ENCODE assay signal across 29 mouse cellular contexts in genomic region chr3:107504542-107504941, GRCm38 (mm10). TPM values are rescaled to one million over a fixed set of nuclear protein-coding genes. Genes with fewer than 3 reads are reported as not detected.
DNase-seq lines count a peak whose midpoint lies in the region; ATAC-seq and TF ChIP-seq lines count a peak whose summit lies in the region.
"Had no signal": no experiment of that assay in that cellular context is flagged by ENCODE, and none has a peak within 500 bp of the region (broad histone marks: within the 10 kb centered on the region; RNA-seq: fewer than 3 reads in every experiment).

No protein-coding gene starts in this region.

- no peak overlapping the region for H3K4me3 ChIP-seq in layer of hippocampus, adult 2 months
- no peak overlapping the region for H3K4me3 ChIP-seq in lung, embryonic 15.5 days
- H3K4me3 ChIP-seq in midbrain, embryonic 11.5 days (ENCODE audit: low read depth, low read length): no peak overlapping the region
- H3K4me3 ChIP-seq in midbrain, embryonic 13.5 days (replicated peaks): no peak overlapping the region
- H3K4me3 ChIP-seq: embryonic facial prominence, embryonic 10.5 days; embryonic facial prominence, embryonic 12.5 days; forebrain, embryonic 12.5 days; forebrain, embryonic 15.5 days had no signal

- H3K4me1 ChIP-seq in lung, embryonic 15.5 days: peaks cover 21% of the 10 kb centered on the region; the same call in 1 of the 2 replicates
- H3K4me1 ChIP-seq in midbrain, embryonic 11.5 days (ENCODE audit: control insufficient read depth, insufficient read depth, low read length): peaks cover 11% of the 10 kb centered on the region
- H3K4me1 ChIP-seq in midbrain, embryonic 13.5 days (replicated peaks): peaks cover 35% of the 10 kb centered on the region

- no peaks in the 10 kb centered on the region for H3K27me3 ChIP-seq in lung, embryonic 15.5 days
- no peaks in the 10 kb centered on the region for H3K27me3 ChIP-seq in midbrain, embryonic 11.5 days (ENCODE audit: control insufficient read depth, insufficient read depth, low read length)
- H3K27me3 ChIP-seq in midbrain, embryonic 13.5 days: no peaks in the 10 kb centered on the region
- H3K27me3 ChIP-seq: embryonic facial prominence, embryonic 12.5 days; forebrain, embryonic 12.5 days; forebrain, embryonic 15.5 days; Patski had no signal

- WGBS in lung, embryonic 15.5 days: 32% methylated on average over 1 of the region's 1 CpGs
- 55% methylated on average over 1 of the region's 1 CpGs for WGBS in midbrain, embryonic 11.5 days
- 60% methylated on average over 1 of the region's 1 CpGs for WGBS in midbrain, embryonic 13.5 days

- H3K9me3 ChIP-seq in lung, embryonic 15.5 days: no peaks in the 10 kb centered on the region
- no peaks in the 10 kb centered on the region for H3K9me3 ChIP-seq in midbrain, embryonic 11.5 days (ENCODE audit: control insufficient read depth, low read length)
- H3K9me3 ChIP-seq in midbrain, embryonic 13.5 days: no peaks in the 10 kb centered on the region
- H3K9me3 ChIP-seq: forebrain, embryonic 12.5 days; forebrain, embryonic 15.5 days; G1E had no signal

- peak overlapping the region; percentile 94 for H3K27ac ChIP-seq in layer of hippocampus, adult 2 months
- H3K27ac ChIP-seq in lung, embryonic 15.5 days: no peak overlapping the region
- no peak overlapping the region for H3K27ac ChIP-seq in midbrain, embryonic 11.5 days (ENCODE audit: low read depth, low read length)
- H3K27ac ChIP-seq in midbrain, embryonic 13.5 days: no peak overlapping the region
- H3K27ac ChIP-seq: embryonic facial prominence, embryonic 10.5 days; embryonic facial prominence, embryonic 12.5 days had no signal

- DNase-seq in cerebellum, adult 9-10 months: peak; percentile 34
- DNase-seq in cerebellum, postnatal 4 days (ENCODE audit: low spot score in 2 of 2): no peak
- DNase-seq in layer of hippocampus, adult 2 months (ENCODE audit: low spot score in 2 of 2): no peak
- no peak for DNase-seq in layer of hippocampus, adult 9-11 months
- DNase-seq in lung, postnatal 14 days: no peak
- peak; percentile 12 for DNase-seq in midbrain, embryonic 11.5 days (ENCODE audit: low spot score, missing footprints)
- DNase-seq: adrenal gland, adult 8-10 months; adrenal gland, postnatal 14 days; adrenal gland, postnatal 36 days; B cell, adult 2 months; cerebellum, adult 11-12 months; cerebellum, adult 9-11 months; cerebellum, postnatal 14 days; forebrain, postnatal 0 days had no signal

- TF ChIP-seq CTCF in layer of hippocampus, adult 2 months (conservative IDR thresholded peaks at IDR 0.05): no peak

- peak; percentile 72 for ATAC-seq in lung, embryonic 15.5 days (ENCODE audit: borderline replicate concordance, extremely low read depth, low FRiP score, low TSS enrichment)
- ATAC-seq in midbrain, embryonic 11.5 days (ENCODE audit: low FRiP score): no peak
- no peak for ATAC-seq in midbrain, embryonic 13.5 days
- ATAC-seq: activated CD4-positive, CD25-positive, alpha-beta regulatory T cell, adult 4 months; CD4-positive, CD25-positive, alpha-beta regulatory T cell, adult 4 months; forebrain, postnatal 0 days had no signal

- no peaks in the 10 kb centered on the region for H3K36me3 ChIP-seq in lung, embryonic 15.5 days
- no peaks in the 10 kb centered on the region for H3K36me3 ChIP-seq in midbrain, embryonic 11.5 days (ENCODE audit: control insufficient read depth, insufficient read depth, low read length)
- H3K36me3 ChIP-seq in midbrain, embryonic 13.5 days: peaks cover 5% of the 10 kb centered on the region; the same call in 1 of the 2 replicates
- H3K36me3 ChIP-seq: forebrain, embryonic 15.5 days; G1E had no signal

- no peak overlapping the region for H3K4me2 ChIP-seq in lung, embryonic 15.5 days
- no peak overlapping the region for H3K4me2 ChIP-seq in midbrain, embryonic 11.5 days
- no peak overlapping the region for H3K4me2 ChIP-seq in midbrain, embryonic 13.5 days (replicated peaks)
- H3K4me2 ChIP-seq: embryonic facial prominence, embryonic 12.5 days; forebrain, embryonic 12.5 days; forebrain, embryonic 15.5 days had no signal

- H3K9ac ChIP-seq in lung, embryonic 15.5 days: no peak overlapping the region
- no peak overlapping the region for H3K9ac ChIP-seq in midbrain, embryonic 11.5 days (ENCODE audit: low read length)
- no peak overlapping the region for H3K9ac ChIP-seq in midbrain, embryonic 13.5 days (replicated peaks)
- H3K9ac ChIP-seq: embryonic facial prominence, embryonic 12.5 days; forebrain, embryonic 12.5 days; forebrain, embryonic 15.5 days; forebrain, postnatal 0 days had no signal

RNA-seq across cellular contexts. Expression of gene Slc6a17, which starts 13.3 kb away (rescaled TPM):
- 100 to 1,000 TPM; 276 to 290 TPM for total RNA-seq in layer of hippocampus, adult 2 months (2021)
- polyA plus RNA-seq in lung, embryonic 15.5 days (2015; fragmentation: Nextera tagmentation; extraction: Ambion mirVana): 2.7 and 2.8 TPM in 2 replicates
- 1.8 and 1.9 TPM in 2 replicates for polyA plus RNA-seq in midbrain, embryonic 11.5 days (2014; fragmentation: Nextera tagmentation; extraction: Ambion mirVana)
- 6.0 and 13.4 TPM in 2 replicates for polyA plus RNA-seq in midbrain, embryonic 13.5 days (2015; fragmentation: Nextera tagmentation; extraction: Ambion mirVana)
- total RNA-seq: CH12.LX had no signal
- polyA plus RNA-seq: activated CD4-positive, CD25-positive, alpha-beta regulatory T cell, adult 4 months; CD4-positive, CD25-positive, alpha-beta regulatory T cell, adult 4 months; G1E had no signal

RNA-seq across cellular contexts. Expression of gene Kcnc4, which starts 45.2 kb away (rescaled TPM):
- 10 to 100 TPM; 59.1 to 62.3 TPM for total RNA-seq in layer of hippocampus, adult 2 months (2021)
- polyA plus RNA-seq in lung, embryonic 15.5 days (2015; fragmentation: Nextera tagmentation; extraction: Ambion mirVana): 0.04 and 0.14 TPM in 2 replicates
- polyA plus RNA-seq in midbrain, embryonic 11.5 days (2014; fragmentation: Nextera tagmentation; extraction: Ambion mirVana): 0.03 and 0.04 TPM in 2 replicates
- polyA plus RNA-seq in midbrain, embryonic 13.5 days (2015; fragmentation: Nextera tagmentation; extraction: Ambion mirVana): 1.4 and 1.8 TPM in 2 replicates
- total RNA-seq: CH12.LX had no signal
- polyA plus RNA-seq: activated CD4-positive, CD25-positive, alpha-beta regulatory T cell, adult 4 months; CD4-positive, CD25-positive, alpha-beta regulatory T cell, adult 4 months; G1E; Patski had no signal

RNA-seq across cellular contexts. Expression of gene Ubl4b, which starts 50.3 kb away (rescaled TPM):
- total RNA-seq in layer of hippocampus, adult 2 months (2021): not detected
- polyA plus RNA-seq in lung, embryonic 15.5 days (2015; fragmentation: Nextera tagmentation; extraction: Ambion mirVana): not detected in 2 replicates
- not detected in 2 replicates for polyA plus RNA-seq in midbrain, embryonic 11.5 days (2014; fragmentation: Nextera tagmentation; extraction: Ambion mirVana)
- polyA plus RNA-seq in midbrain, embryonic 13.5 days (2015; fragmentation: Nextera tagmentation; extraction: Ambion mirVana): not detected in 2 replicates
- total RNA-seq: adrenal gland, adult 18-20 months; adrenal gland, adult 8-10 months; adrenal gland, postnatal 14 days; adrenal gland, postnatal 36 days; CH12.LX; forebrain, postnatal 0 days had no signal
- polyA plus RNA-seq: activated CD4-positive, CD25-positive, alpha-beta regulatory T cell, adult 4 months; CD4-positive, CD25-positive, alpha-beta regulatory T cell, adult 4 months; cerebellum, adult 2 months; cortical plate, adult 2 months; embryonic facial prominence, embryonic 14.5 days; forebrain, embryonic 15.5 days; forebrain, postnatal 0 days; G1E; Patski had no signal

Comparison
In these comparisons a context has a peak if more than half of its experiments do, and no peak if none do; other contexts are left out.
1. DNase-seq: peak in cerebellum, adult 9-10 months (single experiment) and midbrain, embryonic 11.5 days (single experiment); none in cerebellum, postnatal 4 days (0 of 2), layer of hippocampus, adult 2 months (0 of 2), layer of hippocampus, adult 9-11 months (single experiment) and lung, postnatal 14 days (single experiment).